Mouse (Mus musculus): ENCODE data around the gene Gm38100. TPM values are rescaled to one million over a fixed set of nuclear protein-coding genes. Genes with fewer than 3 reads are reported as not detected.

Gm38100 gene
- total RNA-seq (2021): not detected
- long read RNA-seq: 0 reads

DNA sequence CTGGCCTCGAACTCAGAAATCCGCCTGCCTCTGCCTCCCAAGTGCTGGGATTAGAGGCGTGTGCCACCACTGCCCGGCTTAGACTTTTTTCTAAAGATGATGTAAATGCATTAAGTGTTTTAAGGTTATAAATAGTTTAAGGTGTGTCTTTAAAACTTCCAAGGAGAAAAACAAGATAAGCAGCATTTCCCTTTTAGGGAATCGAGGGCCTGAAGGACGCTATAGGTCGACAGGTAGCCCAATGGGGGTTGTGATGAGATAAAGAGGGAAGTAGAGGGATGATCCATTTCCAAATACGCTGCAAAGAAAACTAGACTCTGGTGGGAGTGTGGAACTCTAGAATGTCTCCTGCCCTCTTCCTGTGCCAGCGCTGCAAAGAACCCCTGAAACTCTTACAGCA is at the start of gene Gm38100:
Gm38100 (plus strand) TSS at position 301 of the 400 bp plus-strand sequence.
- DNase-seq (ENCODE audit: low spot score in 2 of 2): no peak

DNA sequence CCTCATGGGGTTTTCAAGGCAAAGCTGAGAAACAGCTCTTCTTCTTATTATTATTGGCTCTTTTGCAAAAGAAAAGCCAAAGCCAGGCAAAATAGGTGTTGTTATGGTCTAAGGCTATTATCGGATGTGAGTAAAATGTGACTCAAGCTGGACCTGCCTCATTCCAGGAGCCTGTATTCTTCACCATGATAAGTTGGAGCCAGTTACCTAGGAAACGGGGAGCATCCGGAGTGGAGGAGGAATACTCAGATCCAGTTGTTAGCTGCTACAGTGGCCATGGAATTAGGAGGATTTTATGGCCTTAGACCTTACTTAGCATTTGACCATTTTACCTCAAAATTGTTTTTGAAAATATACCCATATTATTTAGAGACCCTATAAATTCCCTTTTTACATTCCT is 49.4 kb upstream of the Gm38100 start:
- DNase-seq (ENCODE audit: low spot score in 2 of 2): no peak

DNA sequence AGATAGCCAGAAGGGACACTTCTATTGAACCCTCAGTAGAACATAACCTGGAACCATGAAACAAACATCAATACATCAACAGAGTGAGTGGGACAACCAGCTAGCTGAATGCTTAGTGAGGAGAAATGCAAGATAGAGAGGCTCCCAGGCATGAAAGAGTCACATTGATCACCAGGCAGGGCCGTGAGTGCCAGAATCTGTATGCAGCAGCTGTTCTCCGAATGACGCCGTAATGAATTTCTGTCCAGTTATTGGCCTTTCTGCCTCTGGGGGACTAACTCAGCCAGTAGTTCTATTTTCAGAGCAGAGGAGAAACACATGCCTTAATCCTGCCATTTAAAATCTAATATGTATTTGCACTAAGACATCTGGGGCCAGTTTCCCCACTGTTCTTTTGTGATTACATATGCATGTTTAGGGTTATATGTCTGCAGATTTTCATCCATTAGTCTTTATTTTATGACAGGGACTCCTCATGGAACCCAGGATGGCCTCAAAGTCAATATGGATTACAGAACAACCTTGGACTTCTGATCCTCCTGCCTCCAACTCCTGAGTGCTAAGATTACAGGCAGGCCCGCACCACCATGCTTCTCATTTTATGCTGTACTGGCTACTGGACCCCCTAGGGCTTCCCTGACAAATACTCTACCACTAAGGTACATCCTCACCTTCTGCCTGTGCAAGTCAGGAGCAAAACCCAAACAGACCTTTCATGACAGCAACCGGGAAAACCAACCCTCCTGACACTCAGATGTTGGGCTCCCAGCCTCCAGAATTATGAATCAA is 47.9 kb upstream of the Gm38100 start:
- DNase-seq (ENCODE audit: low spot score in 2 of 2): no peak

DNA sequence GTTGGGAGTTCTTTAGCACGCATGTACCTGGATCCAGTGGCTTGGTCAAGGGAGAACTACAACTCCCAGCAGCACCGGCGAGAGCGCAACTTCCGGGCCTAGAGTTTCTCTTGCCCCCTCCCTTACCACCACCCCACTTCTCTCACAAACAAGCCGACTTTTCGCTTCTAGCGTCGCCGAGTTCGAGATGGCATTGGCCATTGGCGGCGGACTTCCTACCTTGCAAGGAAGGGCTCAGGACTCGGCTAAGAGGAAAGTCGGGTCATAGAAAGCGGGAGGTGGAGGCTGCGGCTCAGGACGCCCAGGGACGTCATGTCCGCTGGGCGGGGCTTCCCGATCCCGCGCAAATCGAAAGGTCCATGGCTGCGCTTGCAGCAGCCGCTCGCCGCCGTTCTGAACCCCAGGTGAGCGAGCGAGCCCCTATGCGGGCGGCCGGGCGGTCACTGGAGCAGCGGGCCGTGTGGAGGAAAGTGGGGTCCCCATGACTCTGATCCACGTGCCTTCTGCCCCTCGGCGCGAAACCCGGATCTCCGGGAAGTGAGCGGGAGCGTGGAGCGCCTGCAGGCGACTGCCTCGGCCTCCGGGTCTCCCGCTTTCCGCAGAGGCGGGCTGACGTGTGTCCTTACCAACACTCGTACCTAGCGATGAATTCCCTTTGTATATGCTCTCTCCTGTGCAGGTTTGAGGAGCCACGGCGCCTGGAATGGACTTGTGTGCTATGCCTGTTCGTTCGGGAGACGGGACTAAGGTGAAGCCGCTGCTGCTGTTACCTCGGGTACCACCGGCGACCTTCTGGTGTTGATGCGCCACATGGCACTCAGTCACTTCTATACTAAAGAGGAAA is 39.5 kb upstream of the Gm38100 start, which contains the start of gene Exo1:
Exo1 (plus strand) TSS at position 129 of the 844 bp plus-strand sequence.
- DNase-seq (ENCODE audit: low spot score in 2 of 2): peak; percentile 88 to 89

DNA sequence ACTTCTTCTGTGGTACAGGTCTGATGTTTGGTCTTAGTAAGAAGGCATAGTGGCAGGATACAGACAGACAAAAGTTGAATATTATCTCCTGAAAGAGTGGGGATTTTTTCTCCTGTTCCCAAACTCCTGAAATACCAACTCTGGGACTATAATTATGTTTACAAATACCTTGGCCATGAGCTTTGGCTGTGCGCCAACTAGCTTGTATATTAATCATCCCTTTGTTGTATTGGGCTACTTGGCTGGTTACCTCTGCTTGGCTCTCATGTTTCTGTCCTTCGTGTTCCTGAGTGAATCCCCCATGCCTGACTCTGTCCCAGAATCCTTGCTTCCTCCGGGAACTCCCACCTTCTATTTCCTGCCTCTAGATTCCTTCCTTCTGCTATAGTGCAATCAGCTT is 36.7 kb upstream of the Gm38100 start:
- no peak for DNase-seq (ENCODE audit: low spot score in 2 of 2)

DNA sequence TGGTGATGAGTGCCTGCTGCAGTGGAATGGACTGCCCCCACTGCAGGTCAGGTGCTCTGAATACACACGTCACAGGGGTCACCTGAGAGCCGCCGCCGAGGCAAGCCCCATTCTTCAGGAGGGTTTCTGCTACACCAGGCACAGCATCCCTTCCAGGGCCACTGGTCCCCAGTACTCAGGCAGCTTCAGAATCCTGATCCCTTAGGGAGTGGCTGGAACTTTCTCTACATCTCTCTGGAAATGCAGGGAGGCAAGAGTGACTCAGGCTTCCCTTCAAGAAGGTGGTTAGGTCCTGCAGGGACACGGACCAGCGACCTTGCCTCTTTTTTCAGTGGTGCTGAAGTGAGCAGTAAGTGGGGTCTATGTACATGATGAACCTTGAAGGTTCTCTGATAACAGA is 26.9 kb upstream of the Gm38100 start:
- DNase-seq (ENCODE audit: low spot score in 2 of 2): no peak

DNA sequence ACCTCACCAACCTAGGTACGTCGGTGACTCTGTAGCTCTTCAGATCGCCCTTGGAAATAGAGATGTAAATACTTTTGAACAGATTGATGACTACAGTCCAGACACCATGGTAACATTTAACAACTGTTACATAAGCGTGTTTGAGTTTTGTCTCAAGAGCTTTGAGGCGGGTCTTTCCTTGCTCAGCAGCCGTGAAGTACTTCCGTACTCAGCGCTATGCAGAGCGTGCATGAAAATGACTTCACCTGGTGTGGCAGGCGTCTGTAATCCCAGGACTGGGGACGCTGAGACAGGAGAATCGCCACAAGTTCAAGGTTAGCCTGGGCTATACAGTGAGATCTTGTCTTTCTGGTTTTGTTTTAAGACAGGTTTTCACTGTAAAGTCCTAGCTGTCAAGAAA is 26.4 kb upstream of the Gm38100 start:
- no peak for DNase-seq (ENCODE audit: low spot score in 2 of 2)

DNA sequence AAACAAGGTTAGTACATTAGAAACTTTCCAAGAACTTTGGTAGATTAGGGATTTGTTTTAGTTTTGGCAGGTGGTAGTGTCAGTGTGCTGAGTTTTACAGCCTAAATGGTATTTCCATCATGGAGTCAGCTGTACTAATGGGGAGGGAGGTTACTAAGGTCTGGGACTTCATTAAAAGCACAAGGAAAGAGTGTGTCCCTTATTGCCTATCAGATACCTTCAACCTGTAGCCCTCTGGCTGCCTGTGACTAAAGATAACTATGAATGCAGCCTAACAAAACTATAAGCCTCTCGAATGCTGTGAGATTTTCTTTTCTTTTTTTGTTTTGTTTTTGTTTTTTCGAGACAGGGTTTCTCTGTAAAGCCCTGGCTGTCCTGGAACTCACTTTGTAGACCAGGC is 8.9 kb upstream of the Gm38100 start:
- no peak for DNase-seq (ENCODE audit: low spot score in 2 of 2)

DNA sequence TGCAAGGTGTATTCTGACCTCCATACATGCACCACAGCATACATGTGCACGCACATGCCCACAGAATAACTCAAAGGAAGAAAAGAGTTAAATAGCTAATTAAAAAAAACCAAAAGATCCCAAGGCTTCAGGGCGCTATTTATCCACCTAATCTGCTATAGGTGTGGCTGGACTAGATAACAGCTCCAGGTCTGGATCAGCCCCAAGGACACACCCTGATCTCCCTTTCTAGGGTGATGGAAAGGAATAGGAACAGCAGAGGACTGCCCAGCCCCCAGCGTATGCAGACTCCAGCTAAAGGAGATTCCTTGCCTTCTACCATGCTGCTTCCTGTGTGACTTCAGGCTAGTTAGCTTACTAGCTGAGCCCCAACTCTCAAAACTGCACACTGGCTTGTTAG is 8.1 kb upstream of the Gm38100 start:
- no peak for DNase-seq (ENCODE audit: low spot score in 2 of 2)

DNA sequence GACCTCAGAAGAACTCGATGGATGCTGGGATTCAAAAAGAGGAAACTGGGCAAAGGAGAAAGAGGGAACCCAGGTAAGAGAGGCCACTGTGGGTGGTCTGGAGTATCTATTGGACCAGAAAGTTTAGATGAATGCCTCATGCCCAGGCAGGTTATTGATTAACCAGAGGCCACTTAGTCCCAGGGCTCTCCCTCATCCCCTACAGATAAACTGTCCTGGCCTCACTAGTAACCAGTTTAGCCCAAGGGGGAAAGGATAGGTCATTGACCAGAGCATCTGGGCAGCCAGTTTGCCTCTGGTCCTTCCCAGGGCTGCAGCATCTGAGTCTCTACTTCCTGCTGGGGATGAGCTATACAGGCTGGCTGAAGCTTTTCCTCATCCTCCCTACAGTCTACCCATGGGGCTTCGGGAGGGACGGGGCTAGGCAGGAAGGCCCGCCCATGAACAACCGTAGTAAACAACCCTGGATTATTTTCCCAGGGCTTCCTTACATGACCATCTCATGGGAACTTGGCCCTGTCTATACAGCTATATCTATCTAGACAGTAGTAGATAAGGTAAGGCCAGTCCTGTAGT is 6.3 kb upstream of the Gm38100 start:
- DNase-seq (ENCODE audit: low spot score in 2 of 2): no peak

DNA sequence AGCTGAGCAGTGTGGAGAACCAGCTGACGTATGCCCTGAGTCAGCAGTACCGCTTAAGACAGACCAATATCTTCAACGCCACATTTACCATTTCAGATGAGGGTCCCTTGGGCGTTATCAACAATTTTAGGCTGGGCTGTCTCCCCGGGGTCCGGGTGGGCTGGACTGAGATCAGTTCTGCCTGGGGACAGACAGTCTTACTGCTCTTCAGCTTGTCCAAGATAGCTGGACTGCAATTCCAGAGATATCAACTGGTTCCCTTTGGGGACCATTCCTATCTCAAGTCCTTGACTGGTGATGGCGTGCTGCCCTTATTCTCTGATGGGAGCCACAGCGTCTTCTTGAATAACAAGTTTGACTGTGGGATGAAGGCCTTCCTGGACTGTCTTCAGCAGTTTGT is 962 bp downstream of the Gm38100 start:
- no peak for DNase-seq (ENCODE audit: low spot score in 2 of 2)

DNA sequence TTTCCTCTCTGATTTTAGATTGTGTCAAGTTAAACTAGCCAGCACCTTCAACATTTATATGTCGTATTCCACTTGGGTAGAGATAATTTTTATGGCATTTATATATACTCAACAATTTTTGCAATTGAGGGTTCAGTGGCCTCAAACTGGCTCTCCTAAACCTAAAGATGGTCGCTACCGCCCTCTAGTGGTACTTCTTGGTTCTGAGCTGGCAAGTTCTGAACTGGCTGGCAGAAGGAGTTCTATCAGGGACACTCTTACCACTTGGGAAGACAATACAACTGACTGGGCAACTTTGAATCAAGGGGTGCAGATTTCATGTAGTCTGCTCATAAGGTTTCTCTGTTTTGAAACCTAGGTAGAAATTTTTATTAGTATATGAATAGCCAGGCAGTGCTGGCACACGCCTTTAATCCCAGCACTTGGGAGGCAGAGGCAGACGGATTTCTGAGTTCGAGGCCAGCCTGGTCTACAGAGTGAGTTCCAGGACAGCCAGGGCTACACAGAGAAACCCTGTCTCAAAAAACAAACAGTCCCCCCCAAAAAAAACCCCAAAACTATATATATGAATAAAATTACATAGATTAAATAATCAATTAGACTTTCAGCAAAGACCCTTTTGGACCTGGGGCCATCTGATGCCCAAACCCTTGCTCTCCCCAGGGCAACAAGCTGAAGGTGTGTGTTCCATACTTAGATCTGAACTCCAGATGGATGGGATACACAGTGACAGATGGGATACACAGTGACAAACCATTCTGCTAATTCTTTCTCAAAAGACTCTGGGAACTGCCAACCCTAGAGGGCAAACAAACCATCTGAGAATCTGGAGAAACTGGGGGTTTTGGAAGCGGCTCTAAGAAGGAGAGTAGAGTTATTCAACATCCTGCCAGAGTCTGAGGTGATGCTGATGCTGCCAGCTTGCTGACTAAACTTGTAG is 4.0 kb downstream of the Gm38100 start:
- peak; percentile 85 to 86 for DNase-seq (ENCODE audit: low spot score in 2 of 2)

DNA sequence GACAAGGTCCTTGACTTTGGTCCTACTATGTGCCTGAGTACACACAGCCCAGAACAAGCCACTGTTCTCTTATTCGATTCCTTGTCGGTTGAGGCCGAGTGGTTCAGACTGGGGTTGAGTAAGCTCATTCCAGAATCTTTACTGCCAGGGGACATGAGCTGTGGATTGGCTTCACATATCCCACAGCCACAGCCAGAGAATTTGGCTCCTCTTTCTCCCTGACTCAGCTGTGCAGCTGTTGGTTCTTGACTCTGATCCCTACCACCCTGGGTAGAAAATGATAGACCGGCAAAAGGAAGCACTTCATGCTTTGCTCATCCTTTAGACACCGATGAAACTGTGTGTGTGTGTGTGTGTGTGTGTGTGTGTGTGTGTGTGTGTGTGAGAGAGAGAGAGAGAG is 11.3 kb downstream of the Gm38100 start:
- no peak for DNase-seq (ENCODE audit: low spot score in 2 of 2)

DNA sequence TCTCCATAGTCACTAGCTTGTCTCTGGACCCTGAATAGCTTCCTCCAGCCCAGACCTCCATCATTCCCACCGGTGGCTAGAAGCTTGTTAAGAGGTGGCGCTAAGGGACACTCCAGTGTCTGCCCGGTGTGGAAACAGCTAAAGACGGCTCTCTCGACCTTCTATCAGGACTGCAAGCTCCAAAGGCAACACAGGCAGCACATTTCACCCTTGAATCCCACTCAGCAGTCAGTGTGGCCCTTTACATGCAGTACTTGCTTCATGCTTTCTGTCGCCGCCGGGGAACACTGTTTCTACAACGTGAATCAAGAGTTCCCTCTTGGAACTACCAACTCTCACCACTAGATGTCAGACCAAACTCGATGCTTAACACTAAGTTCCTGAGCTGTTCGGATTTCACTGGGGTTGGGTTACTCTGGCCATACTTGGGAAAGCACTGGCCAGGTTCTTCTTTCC is 16.2 kb downstream of the Gm38100 start:
- DNase-seq (ENCODE audit: low spot score in 2 of 2): peak; percentile 78 to 83

DNA sequence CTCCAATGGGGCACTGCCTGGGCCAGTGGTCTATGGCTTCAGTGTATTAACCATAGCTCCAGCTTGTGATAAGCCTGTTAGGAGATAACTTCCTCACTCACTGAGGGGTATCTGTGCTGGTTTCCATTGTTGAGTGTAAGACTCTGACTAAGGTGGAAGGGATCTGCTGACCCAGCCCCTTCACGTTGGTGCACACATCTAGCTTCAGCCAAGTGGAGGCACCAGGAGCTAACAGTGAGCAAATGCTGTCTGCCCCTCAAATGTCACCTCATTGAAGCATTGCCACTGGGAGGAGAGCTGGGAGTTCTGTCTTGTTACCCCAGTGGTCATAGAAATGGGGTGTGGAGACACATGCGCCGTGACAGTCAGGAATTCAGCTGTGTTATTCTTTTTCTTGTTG is 18.6 kb downstream of the Gm38100 start:
- DNase-seq (ENCODE audit: low spot score in 2 of 2): no peak

DNA sequence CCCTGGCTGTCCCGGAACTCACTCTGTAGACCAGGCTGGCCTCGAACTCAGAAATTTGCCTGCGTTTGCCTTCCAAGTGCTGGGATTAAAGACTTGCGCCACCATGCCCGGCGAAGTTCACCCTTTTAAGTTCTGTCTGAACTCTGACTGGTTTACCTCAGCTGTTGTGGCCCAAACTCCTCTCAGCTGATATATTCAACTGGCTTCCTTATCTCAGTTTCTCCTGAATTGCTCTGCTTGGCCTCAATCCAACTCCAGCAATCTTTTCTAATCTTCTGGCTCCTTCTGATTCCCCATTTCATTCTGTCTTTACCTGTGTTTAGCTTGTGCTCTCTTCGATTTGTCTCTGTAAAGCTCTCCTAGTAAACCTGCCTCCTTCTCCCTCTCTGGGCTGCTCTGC is 23.0 kb downstream of the Gm38100 start:
- DNase-seq (ENCODE audit: low spot score in 2 of 2): no peak

DNA sequence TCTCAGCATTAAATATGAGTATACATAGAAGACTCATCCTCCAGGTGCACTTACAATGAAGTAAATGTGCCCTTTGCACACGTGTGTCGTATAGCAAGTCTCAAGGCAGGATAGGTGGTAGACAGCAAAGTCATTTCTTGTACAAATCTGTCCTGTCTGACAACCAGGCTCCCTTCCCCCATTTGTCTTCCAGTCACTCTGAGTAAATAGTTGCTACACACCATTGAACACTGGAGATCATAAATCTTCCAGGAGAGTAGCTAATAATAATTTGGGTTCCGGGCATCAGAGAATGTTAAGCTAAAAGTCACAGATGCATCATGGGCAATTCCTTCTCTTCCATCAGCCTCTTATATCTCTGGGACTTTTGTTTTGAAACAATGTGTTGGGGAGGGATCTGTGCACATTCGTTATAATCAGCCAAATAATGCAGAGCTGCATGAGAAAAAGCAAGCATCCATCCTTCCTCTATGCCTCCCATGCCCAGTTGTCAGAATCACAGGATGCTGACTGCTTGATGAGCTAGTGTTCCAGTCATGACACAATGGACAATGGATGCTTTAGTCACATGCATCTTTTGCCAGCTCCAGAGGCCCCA is 26.7 kb downstream of the Gm38100 start:
- DNase-seq (ENCODE audit: low spot score in 2 of 2): no peak

DNA sequence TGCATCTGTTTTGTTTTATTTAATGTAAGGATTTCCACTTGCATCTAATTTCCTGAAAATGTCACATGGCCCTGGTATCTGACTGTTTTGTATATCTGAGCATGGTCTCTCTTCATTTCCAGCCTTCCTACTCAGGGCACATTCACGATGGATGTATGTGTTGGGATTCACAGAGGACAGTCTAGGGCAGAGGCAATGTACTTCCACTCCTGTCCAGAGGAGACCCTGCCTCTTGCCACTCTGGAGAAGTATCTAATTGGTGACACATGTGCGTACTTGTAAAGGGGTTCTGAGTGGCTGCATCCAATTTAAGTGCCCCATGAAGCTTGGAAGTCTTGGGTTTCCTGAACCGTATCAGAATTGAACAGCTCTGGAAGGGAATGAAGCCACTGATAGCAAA is 30.3 kb downstream of the Gm38100 start:
- DNase-seq (ENCODE audit: low spot score in 2 of 2): no peak

DNA sequence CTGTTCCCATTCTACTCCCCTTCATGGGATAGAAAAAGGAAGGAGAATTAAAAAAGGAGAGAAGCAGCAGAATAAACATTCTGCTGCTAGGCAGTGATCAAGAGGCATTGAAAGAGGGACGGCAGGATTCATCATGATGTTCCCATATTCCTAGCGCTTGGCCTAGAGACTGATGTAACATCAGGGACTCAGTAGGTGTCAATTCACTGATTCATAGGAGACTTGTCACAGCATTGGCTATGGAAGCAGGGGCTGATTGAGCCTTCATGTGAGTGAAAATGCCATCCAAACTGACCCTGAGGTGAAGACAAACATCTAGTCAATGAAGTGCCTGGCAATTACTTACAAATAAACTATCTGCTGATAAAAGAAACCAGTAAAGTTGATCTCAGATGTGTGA is 30.7 kb downstream of the Gm38100 start:
- DNase-seq (ENCODE audit: low spot score in 2 of 2): no peak

DNA sequence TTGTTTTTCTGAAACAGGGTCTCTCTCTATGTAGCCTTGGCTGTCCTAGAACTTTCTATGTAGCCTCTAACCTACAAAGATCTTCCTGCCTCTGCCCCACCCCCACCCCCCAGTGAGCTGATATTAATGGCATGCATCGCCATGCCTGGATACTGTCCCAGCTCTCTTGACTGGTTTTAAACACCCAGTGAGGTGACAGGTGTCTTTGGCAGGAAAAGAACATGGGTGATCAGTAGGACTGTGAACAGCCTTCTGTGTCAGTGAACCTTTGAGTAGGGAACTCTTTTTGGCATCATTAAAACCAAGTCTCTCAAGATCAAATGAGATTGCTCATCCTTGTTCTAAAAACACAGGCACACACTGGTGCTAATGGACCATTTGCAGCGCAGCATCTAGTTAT is 41.7 kb downstream of the Gm38100 start:
- no peak for DNase-seq (ENCODE audit: low spot score in 2 of 2)
